Mouse (Mus musculus): ENCODE results near the gene Vcan. TPM values are rescaled to one million over a fixed set of nuclear protein-coding genes. Genes with fewer than 3 reads are reported as not detected.

Gene Vcan
- 16.9 and 19.7 TPM in 2 replicates for polyA plus RNA-seq (2015; fragmentation: Nextera tagmentation; extraction: Ambion mirVana)

GRCm38 (mm10) chr13:89741766-89742685 lies at the start of gene Vcan:
Gene Vcan (minus strand): TSS chr13:89742509.

Other genes starting within 250 kb of the Vcan start
- 3.5 and 4.0 TPM in 2 replicates for gene Hapln1, start 202.7 kb downstream of the Vcan start, polyA plus RNA-seq (2015; fragmentation: Nextera tagmentation; extraction: Ambion mirVana)

Data from neural tube, postnatal 0 days (tissue).